Mouse (Mus musculus): Measurements from ENCODE around the gene Uhrf2. TPM values are rescaled to one million over a fixed set of nuclear protein-coding genes. Genes with fewer than 3 reads are reported as not detected.

Gene Uhrf2
- polyA plus RNA-seq, 1 experiment from 2014 or later: 100 TPM

DNA sequence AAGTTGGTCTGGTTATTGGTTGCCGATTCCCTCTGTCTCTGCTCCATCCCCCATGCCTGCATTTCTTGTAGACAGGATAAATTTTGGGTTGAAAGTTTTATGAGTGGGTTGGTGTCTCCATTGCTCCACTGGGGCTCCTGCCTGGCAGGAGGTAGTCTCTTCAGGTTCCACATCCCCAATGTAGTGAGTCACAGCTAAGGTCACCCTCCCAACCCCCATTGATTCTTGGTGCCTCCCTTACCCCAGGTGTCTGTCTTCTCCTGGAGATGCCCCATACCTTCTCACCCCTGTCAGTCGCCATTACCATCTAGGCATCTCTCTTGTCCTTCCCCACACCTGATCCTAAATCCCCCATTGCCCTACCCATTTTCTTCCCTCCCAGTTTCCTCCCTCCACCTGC, 23.9 kb downstream of the Uhrf2 start:
- H3K9ac ChIP-seq (replicated peaks): no peak overlapping the region
- H3K9me3 ChIP-seq: no peaks in the 10 kb centered on the region
- H3K27ac ChIP-seq: no peak overlapping the region
- H3K4me3 ChIP-seq (replicated peaks): no peak overlapping the region
- H3K4me2 ChIP-seq: no peak overlapping the region
- H3K4me1 ChIP-seq (replicated peaks): no peaks in the 10 kb centered on the region
- no peak for ATAC-seq (ENCODE audit: insufficient number of reproducible peaks, insufficient read depth, low FRiP score, low TSS enrichment, low read depth)
- H3K36me3 ChIP-seq: peaks cover 23% of the 10 kb centered on the region
- 87% methylated on average over 2 of the region's 2 CpGs for WGBS
- H3K27me3 ChIP-seq: no peaks in the 10 kb centered on the region

DNA sequence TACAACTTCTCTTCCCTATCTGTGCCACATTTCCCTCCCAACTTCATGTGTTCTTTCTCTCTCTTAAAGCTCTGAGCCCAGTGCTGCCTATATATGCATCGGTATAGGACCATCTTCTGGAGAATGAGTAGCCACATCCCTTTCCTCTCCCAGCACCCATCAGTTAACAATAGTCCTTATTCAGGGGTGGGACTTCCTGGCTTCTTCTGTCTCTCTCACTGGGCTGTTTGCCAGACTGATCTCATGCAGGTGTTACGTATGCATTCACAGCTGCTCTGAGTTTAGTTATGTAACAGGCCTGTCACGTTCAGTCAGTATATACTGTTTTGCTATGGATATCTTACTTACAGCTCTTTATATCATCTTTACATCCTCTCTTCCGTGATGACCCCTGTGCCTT, 35.5 kb downstream of the Uhrf2 start:
- Histone ChIP-seq H3K4me2 (no peak overlapping the region), H3K9me3 (no peaks in the 10 kb centered on the region), H3K4me1 (replicated peaks) (no peaks in the 10 kb centered on the region), H3K4me3 (replicated peaks) (no peak overlapping the region), H3K27me3 (no peaks in the 10 kb centered on the region), H3K27ac (no peak overlapping the region), H3K36me3 (peaks cover 23% of the 10 kb centered on the region), H3K9ac (replicated peaks) (no peak overlapping the region)
- no peak for ATAC-seq (ENCODE audit: insufficient number of reproducible peaks, insufficient read depth, low FRiP score, low TSS enrichment, low read depth)
- WGBS: 72% methylated on average over 4 of the region's 4 CpGs

DNA sequence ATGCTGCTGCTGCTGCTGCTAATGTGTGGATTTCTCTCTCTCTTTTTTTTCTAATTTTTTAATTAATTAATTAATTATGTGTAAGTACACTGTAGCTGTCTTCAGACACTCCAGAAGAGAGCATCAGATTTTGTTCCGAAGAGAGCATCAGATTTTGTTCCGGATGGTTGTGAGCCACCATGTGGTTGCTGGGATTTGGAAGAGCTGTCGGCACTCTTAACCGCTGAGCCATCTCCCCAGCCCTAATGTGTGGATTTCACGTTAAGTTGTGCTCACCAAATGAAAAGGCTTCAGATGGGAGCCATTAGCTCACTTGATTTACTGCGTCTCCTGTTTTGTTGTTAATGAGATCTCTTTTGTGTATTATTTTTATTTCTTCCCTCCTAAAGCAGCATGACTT, 59.9 kb downstream of the Uhrf2 start:
- Histone ChIP-seq H3K9me3 (no peaks in the 10 kb centered on the region), H3K4me3 (replicated peaks) (no peak overlapping the region), H3K36me3 (peaks cover 93% of the 10 kb centered on the region), H3K9ac (replicated peaks) (no peak overlapping the region), H3K4me2 (no peak overlapping the region), H3K27me3 (no peaks in the 10 kb centered on the region), H3K4me1 (replicated peaks) (no peaks in the 10 kb centered on the region), H3K27ac (no peak overlapping the region)
- WGBS: 59% methylated on average over 6 of the region's 6 CpGs
- no peak for ATAC-seq (ENCODE audit: insufficient number of reproducible peaks, insufficient read depth, low FRiP score, low TSS enrichment, low read depth)

DNA sequence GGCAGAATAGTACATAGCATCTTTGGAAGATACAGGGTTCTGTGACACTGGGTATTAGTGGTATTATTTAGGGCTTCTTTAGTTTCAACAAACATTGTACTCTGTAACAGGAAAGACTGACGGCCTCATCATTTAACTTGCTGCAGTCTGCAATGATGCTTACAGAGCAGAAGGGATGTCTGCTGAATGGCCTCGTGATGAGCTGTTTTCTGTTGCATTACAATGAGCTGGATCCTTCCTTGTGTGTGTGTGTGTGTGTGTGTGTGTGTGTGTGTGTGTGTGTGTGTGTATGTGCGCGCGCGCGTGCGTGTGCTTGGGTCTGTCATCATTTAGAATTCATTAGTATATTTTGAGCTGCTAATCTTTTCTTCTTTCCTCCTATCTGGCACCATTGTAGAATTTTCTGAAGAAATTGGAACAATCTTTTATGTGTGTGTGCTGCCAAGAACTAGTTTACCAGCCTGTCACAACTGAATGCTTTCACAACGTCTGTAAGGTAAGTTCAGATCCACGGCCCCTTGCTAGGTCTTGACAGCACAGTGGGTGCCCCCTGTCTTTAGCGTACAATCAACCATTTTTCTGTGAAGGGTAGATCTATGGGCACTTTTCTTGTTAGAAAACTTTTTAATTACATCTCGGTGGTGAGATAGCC, 61.5 kb downstream of the Uhrf2 start:
- H3K27ac ChIP-seq: no peak overlapping the region
- WGBS: 91% methylated on average over 12 of the region's 12 CpGs
- H3K4me1 ChIP-seq (replicated peaks): peaks cover 12% of the 10 kb centered on the region
- H3K9ac ChIP-seq (replicated peaks): no peak overlapping the region
- H3K27me3 ChIP-seq: no peaks in the 10 kb centered on the region
- no peak overlapping the region for H3K4me2 ChIP-seq
- H3K4me3 ChIP-seq (replicated peaks): no peak overlapping the region
- ATAC-seq (ENCODE audit: insufficient number of reproducible peaks, insufficient read depth, low FRiP score, low TSS enrichment, low read depth): no peak
- no peaks in the 10 kb centered on the region for H3K9me3 ChIP-seq
- peaks cover 95% of the 10 kb centered on the region for H3K36me3 ChIP-seq

DNA sequence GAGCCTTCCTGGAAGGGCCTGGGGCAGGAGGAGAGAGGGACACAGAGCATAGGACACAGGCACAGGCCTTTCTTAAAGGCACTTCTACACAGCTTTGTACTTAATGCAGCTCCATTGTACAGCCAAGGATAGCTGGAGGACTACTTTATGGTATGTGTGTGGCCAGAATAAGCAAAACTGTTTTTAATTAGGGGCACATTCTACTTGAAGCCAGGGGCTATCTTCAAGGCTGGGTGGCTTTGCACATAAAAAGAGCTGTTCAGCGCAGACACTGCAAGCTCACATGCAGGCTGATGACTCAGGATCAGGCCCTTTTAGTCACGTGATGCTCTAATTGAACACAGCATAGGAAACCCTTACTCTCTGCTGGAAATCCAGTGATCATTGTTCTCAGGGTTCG, 65.9 kb downstream of the Uhrf2 start:
- no peak overlapping the region for H3K4me2 ChIP-seq
- peaks cover 15% of the 10 kb centered on the region for H3K4me1 ChIP-seq (replicated peaks)
- WGBS: 14% methylated on average over 3 of the region's 3 CpGs
- peaks cover 93% of the 10 kb centered on the region for H3K36me3 ChIP-seq
- peak overlapping the region; percentile 45; the same call in 1 of the 2 replicates for H3K27ac ChIP-seq
- no peak overlapping the region for H3K4me3 ChIP-seq (replicated peaks)
- 0 out of 2 replicates have a peak, but pooled peaks have one; percentile 37 for ATAC-seq (ENCODE audit: insufficient number of reproducible peaks, insufficient read depth, low FRiP score, low TSS enrichment, low read depth)
- peaks cover 30% of the 10 kb centered on the region; the same call in 1 of the 2 replicates for H3K9me3 ChIP-seq
- H3K27me3 ChIP-seq: no peaks in the 10 kb centered on the region
- no peak overlapping the region for H3K9ac ChIP-seq (replicated peaks)

DNA sequence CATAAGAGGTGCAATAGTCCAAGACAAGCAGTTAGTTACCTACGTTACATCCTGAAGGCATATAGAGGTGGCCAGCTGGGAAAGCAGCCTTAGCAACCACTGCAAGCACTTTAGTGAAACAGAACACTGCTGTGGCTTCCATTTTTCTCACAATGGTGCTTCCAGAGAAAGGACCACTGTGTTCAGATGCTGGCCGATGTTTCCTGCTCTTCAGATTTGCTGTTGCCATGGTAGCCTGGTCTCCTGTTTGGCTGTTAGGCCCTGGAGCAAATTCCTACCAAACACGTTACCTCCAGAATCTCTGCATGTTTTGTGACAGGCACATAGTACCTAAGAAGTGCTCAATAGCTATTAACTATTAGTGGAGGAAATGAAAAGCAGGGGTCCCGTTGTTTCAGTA, 66.7 kb downstream of the Uhrf2 start:
- Histone ChIP-seq H3K9me3 (peaks cover 33% of the 10 kb centered on the region; the same call in 1 of the 2 replicates), H3K36me3 (peaks cover 84% of the 10 kb centered on the region), H3K4me1 (replicated peaks) (peaks cover 15% of the 10 kb centered on the region), H3K9ac (replicated peaks) (no peak overlapping the region), H3K27me3 (no peaks in the 10 kb centered on the region), H3K4me3 (replicated peaks) (no peak overlapping the region), H3K27ac (0 out of 2 replicates have a peak overlapping the region, but pooled peaks have one; percentile 23), H3K4me2 (no peak overlapping the region)
- WGBS: 72% methylated on average over 4 of the region's 4 CpGs
- ATAC-seq (ENCODE audit: insufficient number of reproducible peaks, insufficient read depth, low FRiP score, low TSS enrichment, low read depth): no peak

DNA sequence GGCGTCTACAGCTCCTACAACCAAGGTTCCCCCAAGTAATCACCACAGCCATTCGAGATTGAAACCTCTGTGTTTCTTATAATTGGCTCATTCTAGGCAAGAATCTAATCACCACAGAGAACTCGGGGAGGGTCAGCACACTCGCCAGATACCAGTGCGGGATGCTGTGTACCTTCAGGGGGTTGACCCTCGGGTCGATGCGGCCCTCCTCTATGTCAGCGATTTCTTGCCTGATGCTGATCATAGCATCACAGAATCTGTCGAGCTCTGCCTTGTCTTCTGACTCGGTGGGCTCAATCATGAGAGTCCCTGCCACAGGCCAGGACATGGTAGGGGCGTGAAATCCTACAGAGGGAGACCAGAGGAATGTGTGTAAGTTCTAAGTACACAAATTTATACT, 70.3 kb downstream of the Uhrf2 start:
- Histone ChIP-seq H3K9ac (replicated peaks) (no peak overlapping the region), H3K27me3 (no peaks in the 10 kb centered on the region), H3K4me2 (no peak overlapping the region), H3K4me1 (replicated peaks) (peaks cover 11% of the 10 kb centered on the region), H3K27ac (no peak overlapping the region), H3K9me3 (peaks cover 33% of the 10 kb centered on the region; the same call in 1 of the 2 replicates), H3K36me3 (peaks cover 49% of the 10 kb centered on the region), H3K4me3 (replicated peaks) (no peak overlapping the region)
- ATAC-seq (ENCODE audit: insufficient number of reproducible peaks, insufficient read depth, low FRiP score, low TSS enrichment, low read depth): no peak
- 94% methylated on average over 12 of the region's 12 CpGs for WGBS

DNA sequence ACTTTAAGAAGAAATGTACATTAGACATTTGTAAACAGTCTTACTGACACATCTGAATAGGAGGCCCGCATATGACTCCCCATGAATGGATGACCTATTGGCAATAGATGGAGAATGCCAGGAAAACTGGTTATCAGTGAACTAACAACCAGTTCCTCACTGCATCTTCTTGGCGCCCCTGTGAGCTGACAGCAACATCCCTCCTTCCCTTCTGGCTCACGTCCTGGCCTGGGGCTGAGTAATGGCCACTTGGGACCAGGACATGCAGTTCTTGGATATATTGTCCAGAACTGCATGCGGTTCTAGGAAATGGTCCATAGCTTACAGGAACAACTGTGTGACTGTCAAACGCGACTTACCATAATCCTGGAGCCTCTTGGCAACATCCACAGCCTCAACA, 72.3 kb downstream of the Uhrf2 start:
- no peaks in the 10 kb centered on the region for H3K27me3 ChIP-seq
- no peak overlapping the region for H3K27ac ChIP-seq
- peaks cover 31% of the 10 kb centered on the region; the same call in 1 of the 2 replicates for H3K9me3 ChIP-seq
- H3K4me2 ChIP-seq: no peak overlapping the region
- no peak overlapping the region for H3K4me3 ChIP-seq (replicated peaks)
- no peak overlapping the region for H3K9ac ChIP-seq (replicated peaks)
- peaks cover 29% of the 10 kb centered on the region for H3K36me3 ChIP-seq
- WGBS: 92% methylated on average over 6 of the region's 6 CpGs
- H3K4me1 ChIP-seq (replicated peaks): no peaks in the 10 kb centered on the region; the same call in 1 of the 2 replicates
- ATAC-seq (ENCODE audit: insufficient number of reproducible peaks, insufficient read depth, low FRiP score, low TSS enrichment, low read depth): no peak

DNA sequence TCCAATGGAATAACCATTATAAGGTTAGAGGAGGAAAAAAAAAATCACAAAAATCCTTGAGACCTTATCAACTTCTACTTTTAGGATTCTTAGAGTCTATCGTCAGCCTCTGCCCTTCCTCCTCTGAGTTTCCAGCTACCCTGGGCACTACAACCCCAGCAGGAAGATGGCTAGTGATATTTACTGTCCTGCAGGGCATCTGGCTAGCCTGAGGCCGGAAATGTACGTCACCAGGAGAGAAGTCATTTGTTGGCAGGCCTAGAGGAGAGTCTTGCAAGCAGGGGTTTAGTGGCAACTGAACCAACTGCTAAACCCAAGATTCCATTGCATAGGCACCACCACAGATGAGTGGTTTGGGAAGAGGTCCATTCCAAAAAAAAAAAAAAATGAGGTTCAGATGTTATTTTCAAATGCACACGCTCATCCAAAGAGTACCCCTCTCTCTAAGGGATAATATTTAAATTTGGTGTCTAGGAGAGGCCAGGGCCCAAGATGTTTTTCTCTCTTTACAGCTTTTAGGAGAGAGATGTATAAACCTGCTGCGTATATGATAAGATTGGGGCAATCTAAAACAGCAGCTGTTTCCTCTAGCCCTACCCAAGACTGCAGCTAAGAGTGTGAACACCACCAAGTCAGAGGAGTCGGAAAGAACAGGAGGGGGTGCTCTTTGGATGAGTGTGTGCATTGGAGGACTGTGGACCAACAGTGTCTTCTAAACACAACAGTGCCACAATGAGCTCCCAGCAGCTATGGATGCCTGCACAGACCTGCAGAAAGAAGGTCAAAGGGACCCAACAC, 74.9 kb downstream of the Uhrf2 start:
- Histone ChIP-seq H3K27ac (no peak overlapping the region), H3K9ac (replicated peaks) (no peak overlapping the region), H3K4me2 (no peak overlapping the region), H3K27me3 (no peaks in the 10 kb centered on the region), H3K9me3 (peaks cover 11% of the 10 kb centered on the region; the same call in 1 of the 2 replicates), H3K4me1 (replicated peaks) (no peaks in the 10 kb centered on the region; the same call in 1 of the 2 replicates), H3K4me3 (replicated peaks) (no peak overlapping the region), H3K36me3 (peaks cover 4% of the 10 kb centered on the region; the same call in 1 of the 2 replicates)
- no peak for ATAC-seq (ENCODE audit: insufficient number of reproducible peaks, insufficient read depth, low FRiP score, low TSS enrichment, low read depth)
- WGBS: 88% methylated on average over 6 of the region's 6 CpGs

DNA sequence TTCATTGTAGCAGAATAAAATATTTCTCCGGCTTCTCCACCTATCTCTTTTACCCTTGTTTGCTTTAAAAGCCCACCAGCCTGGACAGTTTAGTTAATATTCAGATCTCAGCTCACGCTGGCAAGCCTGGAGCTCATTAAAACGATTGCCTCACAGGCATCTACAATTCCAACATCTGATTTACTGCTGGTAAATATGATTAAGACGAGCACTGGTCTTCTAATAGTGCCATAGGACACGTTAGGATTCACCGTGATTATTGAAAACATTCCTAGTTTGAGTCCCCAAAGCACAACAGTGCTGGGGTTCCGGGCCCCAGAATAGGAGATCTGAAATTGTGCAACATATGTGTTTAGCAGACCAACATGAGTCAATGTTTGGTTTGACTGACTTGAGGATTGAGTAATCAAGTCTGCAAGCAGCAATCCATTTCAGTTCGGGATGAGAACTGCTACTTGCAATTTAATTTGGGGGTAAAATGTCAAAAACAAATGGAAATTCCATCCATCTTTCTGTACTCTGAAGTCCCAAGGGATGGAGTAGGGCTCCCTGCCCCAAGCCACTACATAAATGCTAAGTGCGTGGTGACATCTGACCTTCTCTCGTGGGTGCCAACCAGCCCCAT, 77.0 kb downstream of the Uhrf2 start:
- Histone ChIP-seq H3K27ac (no peak overlapping the region), H3K36me3 (no peaks in the 10 kb centered on the region), H3K9me3 (no peaks in the 10 kb centered on the region), H3K27me3 (no peaks in the 10 kb centered on the region), H3K4me1 (replicated peaks) (no peaks in the 10 kb centered on the region; the same call in 1 of the 2 replicates), H3K9ac (replicated peaks) (no peak overlapping the region), H3K4me2 (no peak overlapping the region), H3K4me3 (replicated peaks) (no peak overlapping the region)
- WGBS: 46% methylated on average over 10 of the region's 10 CpGs
- ATAC-seq (ENCODE audit: insufficient number of reproducible peaks, insufficient read depth, low FRiP score, low TSS enrichment, low read depth): no peak

DNA sequence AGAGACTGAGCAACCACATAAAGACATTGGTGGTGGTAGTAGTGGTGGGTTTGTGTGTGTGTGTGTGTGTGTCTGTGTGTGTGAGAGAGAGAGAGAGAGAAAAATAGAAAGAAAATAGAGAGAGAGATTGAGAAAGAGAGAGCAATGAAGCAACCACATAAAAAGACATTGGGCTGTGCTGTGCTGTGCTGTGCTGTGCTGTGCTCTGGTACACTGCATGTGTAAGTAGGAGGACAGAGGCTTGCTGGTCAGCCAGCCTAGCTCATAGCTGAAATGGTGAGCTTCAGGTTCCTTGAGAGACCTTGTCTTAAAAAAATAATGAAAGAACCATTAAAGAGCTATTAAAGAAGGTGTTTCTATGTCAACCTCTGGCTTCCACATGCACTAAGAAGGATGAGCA, 78.3 kb downstream of the Uhrf2 start:
- Histone ChIP-seq H3K27me3 (no peaks in the 10 kb centered on the region), H3K4me3 (replicated peaks) (no peak overlapping the region), H3K4me1 (replicated peaks) (peaks cover 5% of the 10 kb centered on the region), H3K4me2 (no peak overlapping the region), H3K27ac (no peak overlapping the region), H3K9me3 (no peaks in the 10 kb centered on the region), H3K36me3 (no peaks in the 10 kb centered on the region), H3K9ac (replicated peaks) (no peak overlapping the region)
- no peak for ATAC-seq (ENCODE audit: insufficient number of reproducible peaks, insufficient read depth, low FRiP score, low TSS enrichment, low read depth)
